Mouse (Mus musculus): ENCODE data around the gene Gorasp1.
A peak's percentile ranks its signal among the peaks of the same experiment; 100 is the strongest.

Gene Gorasp1

DNA sequence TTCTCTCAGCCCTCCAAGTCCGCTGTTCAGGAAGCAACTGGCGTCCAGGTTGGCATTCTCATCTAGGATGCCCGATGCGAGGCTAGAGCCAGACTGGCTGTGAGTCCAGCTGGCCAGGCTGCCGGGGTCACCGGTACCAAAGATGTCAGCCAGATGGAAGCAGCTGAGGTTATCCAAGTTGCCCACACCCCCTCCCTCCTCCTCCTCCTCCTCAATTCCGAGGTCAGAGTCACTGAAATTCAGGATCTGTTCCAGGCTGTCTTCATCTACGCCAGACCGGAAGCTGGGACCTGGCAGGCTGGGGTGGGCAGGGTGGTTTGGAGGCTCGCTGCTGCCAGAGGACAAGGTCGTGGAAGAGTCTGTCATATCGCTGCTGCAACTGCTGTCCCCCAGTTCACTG, 35.2 kb upstream of the Gorasp1 start:
- peak; percentile 70 to 71 for DNase-seq

DNA sequence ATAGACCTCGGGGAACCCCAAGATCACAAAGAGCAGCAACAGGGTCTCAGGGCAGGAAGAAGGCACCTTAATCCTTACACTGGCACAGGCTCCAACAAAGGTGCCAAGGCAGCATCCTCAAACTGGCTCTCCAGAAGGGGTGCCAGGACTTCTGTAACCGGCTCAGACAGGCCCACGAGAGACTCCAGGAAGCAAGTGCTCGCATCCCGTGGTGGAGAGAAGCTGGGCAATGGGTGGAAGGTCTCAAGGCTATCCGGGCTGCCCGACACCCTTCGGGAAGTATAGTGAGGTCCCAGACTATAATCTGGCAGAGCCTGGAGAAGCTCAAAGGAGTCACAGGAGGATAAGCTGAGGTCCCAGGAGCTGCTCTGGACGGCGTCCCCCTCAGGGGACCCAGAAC, 34.8 kb upstream of the Gorasp1 start:
- no peak for DNase-seq

DNA sequence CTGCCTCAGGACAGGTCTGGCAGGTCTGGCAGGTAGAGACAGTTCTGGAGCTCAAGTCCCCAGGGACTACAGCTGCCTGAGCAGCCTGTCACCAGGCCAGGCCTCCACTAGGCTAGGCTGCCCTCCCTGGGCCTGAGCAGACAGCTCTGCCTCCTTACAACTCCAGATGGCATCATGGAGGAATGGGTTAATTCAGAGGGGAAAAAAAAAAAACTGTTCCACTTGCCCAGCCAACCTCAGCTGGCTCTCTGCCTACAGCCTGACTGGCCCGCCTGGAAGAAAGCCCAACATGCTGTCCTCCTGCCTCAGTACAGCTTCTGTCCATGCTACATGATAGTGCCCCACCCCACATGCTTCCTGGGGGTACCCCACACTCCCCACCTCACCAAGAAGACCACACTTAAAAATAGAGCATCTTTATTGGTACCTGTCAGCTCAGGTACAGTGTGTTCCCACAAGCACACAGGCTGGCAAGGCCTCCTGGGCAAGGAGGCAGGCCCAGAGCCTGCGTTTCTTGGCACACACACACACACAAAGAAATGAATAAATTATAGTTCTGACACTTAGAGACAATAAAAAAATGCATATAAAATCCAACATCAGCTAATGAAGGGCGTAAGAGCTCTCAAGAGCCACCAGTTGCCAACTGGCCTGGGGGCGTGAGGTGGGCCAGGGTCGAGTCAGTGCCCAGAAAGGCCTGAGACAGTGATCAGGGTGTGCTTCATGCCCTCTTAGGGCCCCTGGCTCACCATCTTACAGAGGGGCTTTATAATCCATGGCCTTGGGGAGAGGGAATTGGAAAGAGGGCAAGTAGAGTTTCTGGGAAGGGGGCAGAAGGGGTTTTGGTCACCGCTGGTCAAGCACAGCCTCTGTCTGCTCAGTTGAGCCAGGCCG, 33.6 kb upstream of the Gorasp1 start:
- peak; percentile 88 to 92 for DNase-seq

GRCm38 (mm10) chr9:119970221-119970620, 32.9 kb upstream of the Gorasp1 start:
- peak; percentile 74 to 82 for DNase-seq

DNA sequence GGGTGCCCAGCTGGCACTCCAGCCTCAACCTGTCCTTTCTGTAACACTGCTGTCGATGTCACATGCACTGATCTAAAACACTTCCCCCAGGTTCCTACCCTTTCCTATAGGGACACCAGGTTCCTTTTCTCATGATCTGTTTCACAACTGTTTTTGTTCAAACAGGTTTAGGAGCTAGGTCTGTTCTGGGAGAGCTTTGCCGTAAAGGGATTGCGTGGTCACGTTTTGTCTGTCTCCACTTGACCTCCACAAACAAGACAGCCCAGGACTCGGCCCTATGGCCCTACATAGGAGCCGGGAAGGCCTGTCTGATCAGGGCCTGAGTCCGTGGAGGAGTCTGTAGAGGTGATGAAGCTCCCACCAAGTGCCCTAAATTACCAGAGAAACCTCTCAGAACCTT, 32.4 kb upstream of the Gorasp1 start:
- no peak for DNase-seq

DNA sequence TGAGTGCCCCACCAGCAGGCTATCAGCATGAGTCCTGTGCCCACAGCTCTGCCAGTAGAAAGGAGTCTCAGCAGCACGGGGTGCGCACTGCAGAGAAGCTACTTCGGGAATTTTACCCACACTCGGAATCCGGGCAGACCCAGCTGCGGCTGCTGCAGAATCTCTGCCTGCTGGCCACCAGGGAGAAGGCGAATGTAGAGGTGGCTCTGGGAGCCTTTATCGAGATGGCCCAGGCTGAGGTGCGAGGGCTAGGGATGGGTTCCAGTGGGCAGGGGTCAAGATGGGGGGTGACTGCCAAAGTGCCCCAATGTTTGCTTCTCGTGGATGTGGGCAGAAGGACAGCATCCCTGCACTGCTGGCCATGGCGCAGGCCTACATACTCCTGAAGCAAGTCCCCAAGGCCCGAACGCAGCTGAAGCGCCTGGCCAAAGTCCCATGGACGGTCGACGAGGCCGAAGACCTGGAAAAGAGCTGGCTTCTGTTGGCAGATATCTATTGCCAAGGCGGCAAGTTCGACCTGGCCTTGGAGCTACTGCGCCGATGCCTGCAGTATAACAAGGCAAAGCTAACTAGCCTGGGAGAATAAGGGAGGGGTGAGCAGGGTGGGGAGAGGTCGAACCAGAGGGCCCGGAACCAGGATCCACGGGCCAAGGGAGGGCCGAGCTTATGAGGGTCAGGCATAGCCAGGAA, 29.0 kb upstream of the Gorasp1 start:
- no peak for DNase-seq

- no peak for DNase-seq
Measured at GRCm38 (mm10) chr9:119965186-119965585, 27.8 kb upstream of the Gorasp1 start.

GRCm38 (mm10) chr9:119964206-119964605, 26.8 kb upstream of the Gorasp1 start:
- DNase-seq = no peak

- DNase-seq = peak; percentile 67 to 81
Measured at GRCm38 (mm10) chr9:119962987-119963667, 25.8 kb upstream of the Gorasp1 start.

GRCm38 (mm10) chr9:119962216-119962615, 24.9 kb upstream of the Gorasp1 start:
- no peak for DNase-seq

- DNase-seq = no peak
Measured at GRCm38 (mm10) chr9:119958835-119959234, 21.5 kb upstream of the Gorasp1 start.

DNA sequence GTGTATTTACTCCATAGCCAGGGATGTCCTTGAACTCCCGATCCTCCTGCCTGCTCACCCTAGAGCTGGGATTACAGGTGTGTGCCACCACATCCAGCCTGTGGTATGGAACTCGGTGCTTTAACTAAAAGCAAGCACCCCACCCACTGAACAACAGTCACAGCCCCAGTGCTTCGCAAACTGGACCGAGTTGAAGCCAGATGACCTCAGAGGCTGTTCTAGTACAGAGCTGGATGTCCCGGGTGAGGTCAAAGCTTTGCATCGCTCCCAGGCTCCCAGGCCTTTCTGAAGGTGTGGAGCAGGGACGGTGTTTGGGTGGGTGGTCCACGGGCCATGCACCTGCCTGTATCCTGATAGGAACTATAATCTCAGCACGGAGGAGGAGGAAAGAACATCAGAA, 14.0 kb upstream of the Gorasp1 start:
- DNase-seq = no peak

DNA sequence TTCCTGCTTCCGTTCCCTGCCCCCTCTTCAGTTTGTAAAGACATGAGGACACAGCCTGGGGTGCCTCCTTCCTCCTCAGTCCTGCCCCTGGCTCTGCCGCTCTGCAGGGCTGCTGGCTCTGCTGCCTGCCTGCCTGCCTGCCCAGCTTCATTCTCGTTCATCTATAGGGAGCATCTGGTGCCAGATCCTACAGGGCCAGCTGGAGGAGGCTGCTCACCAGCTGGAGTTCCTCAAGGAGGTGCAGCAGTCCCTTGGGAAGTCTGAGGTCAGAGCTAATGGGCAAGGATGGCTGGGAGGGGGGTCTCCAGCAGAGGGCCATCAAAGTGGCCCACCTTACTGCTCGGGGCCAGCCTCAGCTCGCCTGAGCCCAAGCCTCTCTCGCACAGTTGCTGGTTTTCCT, 13.1 kb upstream of the Gorasp1 start:
- DNase-seq = no peak

DNA sequence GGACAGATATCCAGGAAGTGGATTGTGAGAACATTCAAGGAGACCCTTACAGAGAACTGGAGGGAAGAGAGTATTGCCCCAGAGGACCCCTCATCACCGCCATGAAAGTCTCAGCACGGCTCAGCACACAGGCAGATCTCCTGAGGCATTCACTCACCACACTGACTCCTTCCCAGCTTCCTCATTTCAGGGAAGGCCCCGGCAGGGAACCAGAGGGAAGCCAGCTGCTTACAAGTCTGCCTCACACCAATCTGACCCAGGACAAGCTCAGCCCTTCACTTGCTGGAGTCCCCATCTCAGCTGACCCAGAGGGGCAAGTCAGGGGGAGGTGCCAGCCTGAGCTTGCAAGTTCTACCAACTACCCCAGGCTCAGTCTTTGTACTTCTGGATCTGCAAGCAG, 11.4 kb upstream of the Gorasp1 start:
- no peak for DNase-seq

DNA sequence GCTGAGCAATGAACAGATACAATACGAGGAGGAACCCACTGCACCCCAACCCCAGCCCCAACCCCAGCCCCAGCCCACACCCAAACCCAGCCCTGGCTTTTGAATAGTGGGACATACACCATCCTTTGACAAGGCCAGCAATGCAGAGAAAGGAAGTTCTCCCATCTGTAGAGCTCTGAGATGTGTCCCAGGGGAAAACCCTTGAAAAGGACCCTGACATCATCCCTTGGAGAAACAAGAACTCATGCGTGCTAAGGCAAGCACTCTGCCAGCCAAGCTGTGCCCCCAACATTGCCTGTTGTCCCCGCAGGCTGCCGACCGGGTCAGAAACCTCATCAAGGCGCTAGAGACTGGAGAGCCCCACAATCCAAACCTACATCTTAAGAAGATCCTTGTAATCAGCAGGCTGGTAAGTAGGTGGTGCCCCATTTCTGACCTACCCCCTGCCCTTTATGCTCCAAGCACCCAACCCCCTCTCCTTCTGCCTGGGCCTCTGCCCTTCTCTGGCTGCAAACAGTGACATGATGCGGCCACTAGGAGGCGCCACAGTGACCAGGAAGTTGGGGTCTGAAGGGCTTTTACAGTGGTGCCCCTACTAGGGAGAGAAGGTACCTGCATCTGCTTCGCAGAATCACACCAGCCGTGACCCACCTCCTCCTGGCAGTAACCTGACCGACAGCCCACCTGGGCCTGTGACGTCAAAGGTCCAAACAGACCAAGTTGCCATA, 8.0 kb upstream of the Gorasp1 start:
- DNase-seq = no peak

GRCm38 (mm10) chr9:119943326-119943725, 6.0 kb upstream of the Gorasp1 start:
- no peak for DNase-seq

DNA sequence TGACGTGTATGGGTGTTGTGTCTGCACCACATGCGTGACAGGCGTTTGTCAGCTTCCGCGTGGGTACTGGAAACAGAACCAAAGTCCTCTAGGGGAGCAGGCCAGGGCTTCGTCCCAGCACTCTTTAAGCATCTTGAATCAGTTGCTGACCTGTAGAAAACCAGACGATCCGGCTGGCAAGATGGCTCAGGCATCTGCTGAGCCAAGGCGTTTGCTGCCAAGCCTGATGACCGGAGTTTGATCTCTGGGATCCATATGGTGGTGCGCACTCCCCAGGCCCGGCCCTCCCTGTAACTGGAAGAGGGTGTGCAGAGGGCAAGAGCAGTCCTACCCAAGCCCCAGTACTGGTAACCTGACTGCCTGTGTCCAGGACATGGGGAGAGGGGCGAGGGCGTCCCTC, 4.5 kb upstream of the Gorasp1 start:
- DNase-seq = peak; percentile 62 to 66

- DNase-seq = no peak
Measured at GRCm38 (mm10) chr9:119941407-119941806, 4.0 kb upstream of the Gorasp1 start.

- no peak for DNase-seq
Measured at GRCm38 (mm10) chr9:119939646-119940045, 2.3 kb upstream of the Gorasp1 start.

- no peak for DNase-seq
Measured at GRCm38 (mm10) chr9:119938496-119938895, 1.1 kb upstream of the Gorasp1 start.

- DNase-seq = no peak
Measured at GRCm38 (mm10) chr9:119933675-119934074, 3.7 kb downstream of the Gorasp1 start.

DNA sequence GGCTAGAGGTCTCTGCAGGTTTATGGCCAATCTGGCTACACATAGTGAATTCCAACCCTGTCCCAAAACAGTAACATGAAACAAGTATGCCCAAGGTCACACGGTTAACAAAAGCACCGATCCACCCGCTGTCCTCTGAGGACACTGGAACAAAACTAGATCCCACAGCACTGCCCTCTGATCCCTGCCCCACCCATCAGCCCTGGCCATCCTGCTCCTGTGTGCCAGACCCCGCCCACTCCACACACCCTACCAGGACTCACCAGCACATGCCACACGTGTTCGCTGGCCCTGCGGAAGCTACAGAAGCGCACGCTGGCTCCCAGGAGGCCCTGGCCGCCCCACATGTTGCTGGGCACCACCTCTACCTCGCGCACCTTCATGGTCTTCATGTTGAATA, 5.0 kb downstream of the Gorasp1 start:
- DNase-seq = no peak

DNA sequence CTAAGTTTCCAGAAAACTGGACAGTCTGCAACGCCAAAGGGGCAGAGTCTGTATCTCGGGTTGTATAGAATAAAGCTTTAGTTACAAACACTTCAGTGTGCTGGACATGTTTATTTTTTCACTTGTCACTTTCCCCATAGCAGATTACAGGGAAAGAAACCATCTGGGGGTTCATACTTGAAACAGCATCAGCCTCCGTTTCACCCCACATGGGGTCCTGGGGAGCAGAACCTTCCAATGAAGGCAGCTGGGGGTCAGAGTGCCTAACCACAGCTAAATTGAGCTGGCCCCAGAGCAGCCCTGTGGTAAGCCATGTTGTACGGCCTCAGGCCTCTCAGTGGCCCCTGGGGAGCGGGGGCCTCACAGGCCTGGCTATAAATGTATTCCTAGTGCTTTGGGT, 10.9 kb downstream of the Gorasp1 start:
- no peak for DNase-seq

All from cerebellum, postnatal 25 days (tissue).